Mouse (Mus musculus): Measurements from ENCODE around the gene Golm1. TPM values are rescaled to one million over a fixed set of nuclear protein-coding genes. Genes with fewer than 3 reads are reported as not detected.

Gene Golm1
- polyA plus RNA-seq, 2 experiments = 25.5 to 43.3 TPM

GRCm38 (mm10) chr13:59634637-59635036, 41.0 kb downstream of the Golm1 start:
- WGBS (ENCODE audit: insufficient replicate concordance) = 62% methylated on average over 5 of the region's 5 CpGs
- Histone ChIP-seq H3K4me2 (ENCODE audit: low read depth) (no peak overlapping the region), H3K9me3 (ENCODE audit: control insufficient read depth, low read length) (no peaks in the 10 kb centered on the region), H3K9ac (replicated peaks) (no peak overlapping the region), H3K27ac (no peak overlapping the region), H3K36me3 (replicated peaks; ENCODE audit: control insufficient read depth, insufficient read depth, low read depth) (peaks cover 63% of the 10 kb centered on the region), H3K27me3 (ENCODE audit: control insufficient read depth, insufficient read depth, low read length) (no peaks in the 10 kb centered on the region), H3K4me1 (replicated peaks; ENCODE audit: control insufficient read depth in 2 of 2, insufficient read depth in 2 of 2, low read length in 1 of 2) (peaks cover 9 to 10% of the 10 kb centered on the region in 2 experiments), H3K4me3 (ENCODE audit: insufficient read depth in 1 of 2, low read depth in 2 of 2, low read length in 2 of 2) (no peak overlapping the region)
- TF ChIP-seq EP300 (IDR thresholded peaks at IDR 0.05; ENCODE audit: low read depth) (no peak), CTCF (IDR thresholded peaks at IDR 0.05; ENCODE audit: low read depth) (peak; percentile 46)
- no peak for DNase-seq (ENCODE audit: low read depth in 3 of 3, low spot score in 3 of 3)
- no peak for ATAC-seq (ENCODE audit: insufficient read depth)

- no peaks in the 10 kb centered on the region for H3K4me1 ChIP-seq (replicated peaks; ENCODE audit: control insufficient read depth in 2 of 2, insufficient read depth in 2 of 2, low read length in 1 of 2)
- peaks cover 17% of the 10 kb centered on the region for H3K36me3 ChIP-seq (replicated peaks; ENCODE audit: control insufficient read depth, insufficient read depth, low read depth)
- WGBS (ENCODE audit: insufficient replicate concordance) = 81% methylated on average over 7 of the region's 7 CpGs
- DNase-seq (ENCODE audit: low read depth in 3 of 3, low spot score in 3 of 3) = no peak
- no peak overlapping the region for H3K4me2 ChIP-seq (ENCODE audit: low read depth)
- no peak for ATAC-seq (ENCODE audit: insufficient read depth)
- no peaks in the 10 kb centered on the region for H3K9me3 ChIP-seq (ENCODE audit: control insufficient read depth, low read length)
- no peaks in the 10 kb centered on the region for H3K27me3 ChIP-seq (ENCODE audit: control insufficient read depth, insufficient read depth, low read length)
- H3K27ac ChIP-seq = no peak overlapping the region
- H3K9ac ChIP-seq (replicated peaks) = no peak overlapping the region
- no peak overlapping the region for H3K4me3 ChIP-seq (ENCODE audit: insufficient read depth in 1 of 2, low read depth in 2 of 2, low read length in 2 of 2)
- no peak for TF ChIP-seq EP300 (IDR thresholded peaks at IDR 0.05; ENCODE audit: low read depth)
- no peak for TF ChIP-seq CTCF (IDR thresholded peaks at IDR 0.05; ENCODE audit: low read depth)
Observed at GRCm38 (mm10) chr13:59626739-59627138, 48.9 kb downstream of the Golm1 start.

GRCm38 (mm10) chr13:59624903-59625302, 50.7 kb downstream of the Golm1 start:
- H3K4me2 ChIP-seq (ENCODE audit: low read depth) = no peak overlapping the region
- ATAC-seq (ENCODE audit: insufficient read depth) = no peak
- H3K9me3 ChIP-seq (ENCODE audit: control insufficient read depth, low read length) = no peaks in the 10 kb centered on the region
- H3K27me3 ChIP-seq (ENCODE audit: control insufficient read depth, insufficient read depth, low read length) = no peaks in the 10 kb centered on the region
- DNase-seq (ENCODE audit: low read depth in 3 of 3, low spot score in 3 of 3) = no peak
- WGBS (ENCODE audit: insufficient replicate concordance) = 82% methylated on average over 5 of the region's 5 CpGs
- H3K4me1 ChIP-seq (replicated peaks; ENCODE audit: control insufficient read depth in 2 of 2, insufficient read depth in 2 of 2, low read length in 1 of 2) = peaks cover 0 to 4% of the 10 kb centered on the region in 2 experiments; a peak in 1 of 4 replicates
- no peak overlapping the region for H3K4me3 ChIP-seq (ENCODE audit: insufficient read depth in 1 of 2, low read depth in 2 of 2, low read length in 2 of 2)
- H3K9ac ChIP-seq (replicated peaks) = no peak overlapping the region
- no peak overlapping the region for H3K27ac ChIP-seq
- TF ChIP-seq EP300 (IDR thresholded peaks at IDR 0.05; ENCODE audit: low read depth) (no peak), CTCF (IDR thresholded peaks at IDR 0.05; ENCODE audit: low read depth) (no peak)
- peaks cover 9% of the 10 kb centered on the region for H3K36me3 ChIP-seq (replicated peaks; ENCODE audit: control insufficient read depth, insufficient read depth, low read depth)

- ATAC-seq (ENCODE audit: insufficient read depth) (no peak), DNase-seq (ENCODE audit: low read depth in 3 of 3, low spot score in 3 of 3) (no peak)
- H3K9ac ChIP-seq (replicated peaks) = no peak overlapping the region
- peaks cover 0 to 4% of the 10 kb centered on the region in 2 experiments; a peak in 1 of 4 replicates for H3K4me1 ChIP-seq (replicated peaks; ENCODE audit: control insufficient read depth in 2 of 2, insufficient read depth in 2 of 2, low read length in 1 of 2)
- H3K27ac ChIP-seq = no peak overlapping the region
- no peak overlapping the region for H3K4me3 ChIP-seq (ENCODE audit: insufficient read depth in 1 of 2, low read depth in 2 of 2, low read length in 2 of 2)
- H3K27me3 ChIP-seq (ENCODE audit: control insufficient read depth, insufficient read depth, low read length) = no peaks in the 10 kb centered on the region
- H3K36me3 ChIP-seq (replicated peaks; ENCODE audit: control insufficient read depth, insufficient read depth, low read depth) = peaks cover 9% of the 10 kb centered on the region
- TF ChIP-seq CTCF (IDR thresholded peaks at IDR 0.05; ENCODE audit: low read depth) (no peak), EP300 (IDR thresholded peaks at IDR 0.05; ENCODE audit: low read depth) (no peak)
- WGBS (ENCODE audit: insufficient replicate concordance) = 69% methylated on average over 3 of the region's 3 CpGs
- no peaks in the 10 kb centered on the region for H3K9me3 ChIP-seq (ENCODE audit: control insufficient read depth, low read length)
- no peak overlapping the region for H3K4me2 ChIP-seq (ENCODE audit: low read depth)
Observed at GRCm38 (mm10) chr13:59624389-59624788, 51.2 kb downstream of the Golm1 start.

- Histone ChIP-seq H3K4me3 (ENCODE audit: insufficient read depth in 1 of 2, low read depth in 2 of 2, low read length in 2 of 2) (no peak overlapping the region), H3K27me3 (ENCODE audit: control insufficient read depth, insufficient read depth, low read length) (no peaks in the 10 kb centered on the region), H3K9me3 (ENCODE audit: control insufficient read depth, low read length) (no peaks in the 10 kb centered on the region), H3K9ac (replicated peaks) (no peak overlapping the region), H3K27ac (no peak overlapping the region), H3K4me1 (replicated peaks; ENCODE audit: control insufficient read depth in 2 of 2, insufficient read depth in 2 of 2, low read length in 1 of 2) (peaks cover 0 to 4% of the 10 kb centered on the region in 2 experiments; a peak in 1 of 4 replicates), H3K36me3 (replicated peaks; ENCODE audit: control insufficient read depth, insufficient read depth, low read depth) (peaks cover 5% of the 10 kb centered on the region), H3K4me2 (ENCODE audit: low read depth) (no peak overlapping the region)
- DNase-seq (ENCODE audit: low read depth in 3 of 3, low spot score in 3 of 3) (no peak), ATAC-seq (ENCODE audit: insufficient read depth) (no peak)
- TF ChIP-seq EP300 (IDR thresholded peaks at IDR 0.05; ENCODE audit: low read depth) (no peak), CTCF (IDR thresholded peaks at IDR 0.05; ENCODE audit: low read depth) (no peak)
- WGBS (ENCODE audit: insufficient replicate concordance) = 66% methylated on average over 7 of the region's 7 CpGs
Observed at GRCm38 (mm10) chr13:59621643-59622489, 53.7 kb downstream of the Golm1 start.

Data from liver, embryonic 14.5 days (tissue).